Mouse (Mus musculus) thymus, postnatal 25 days (tissue): ENCODE results near the gene Ugt1a5.
"Not testable (repeated sequence)": the region's sequence is repeated elsewhere in the genome, so short reads cannot be mapped to it uniquely, and the experiment has no call there.

Experiments
- DNase-seq: peaks from one replicate; pipeline ENCODE4 v3.0.0; 2022

The Ugt1a5 gene

GRCm38 (mm10) chr1:88225301-88225700 is 59.5 kb downstream of the Ugt1a5 start:
- DNase-seq = not testable (repeated sequence)

- no peak for DNase-seq
Measured at GRCm38 (mm10) chr1:88225741-88226140, 59.9 kb downstream of the Ugt1a5 start.

GRCm38 (mm10) chr1:88226670-88227379 is 61.0 kb downstream of the Ugt1a5 start, which contains the start of gene Mroh2a:
TSS of gene Mroh2a (plus strand) at chr1:88226986.
- no peak for DNase-seq

GRCm38 (mm10) chr1:88227482-88227881 is 61.7 kb downstream of the Ugt1a5 start:
- no peak for DNase-seq

- no peak for DNase-seq
Measured at GRCm38 (mm10) chr1:88228121-88228520, 62.3 kb downstream of the Ugt1a5 start.

GRCm38 (mm10) chr1:88229566-88229965 is 63.8 kb downstream of the Ugt1a5 start:
- DNase-seq = no peak

GRCm38 (mm10) chr1:88229986-88230385 is 64.2 kb downstream of the Ugt1a5 start:
- DNase-seq = no peak

GRCm38 (mm10) chr1:88230421-88230820 is 64.6 kb downstream of the Ugt1a5 start:
- no peak for DNase-seq

- DNase-seq = no peak
Measured at GRCm38 (mm10) chr1:88230981-88231802, 65.4 kb downstream of the Ugt1a5 start.

- no peak for DNase-seq
Measured at GRCm38 (mm10) chr1:88231803-88232499, 66.1 kb downstream of the Ugt1a5 start.

- DNase-seq = no peak
Measured at GRCm38 (mm10) chr1:88232664-88233380, 67.0 kb downstream of the Ugt1a5 start.

- no peak for DNase-seq
Measured at GRCm38 (mm10) chr1:88233421-88234247, 67.8 kb downstream of the Ugt1a5 start.

- DNase-seq = no peak
Measured at GRCm38 (mm10) chr1:88234248-88234610, 68.4 kb downstream of the Ugt1a5 start.

- DNase-seq = no peak
Measured at GRCm38 (mm10) chr1:88234646-88235045, 68.8 kb downstream of the Ugt1a5 start.

- no peak for DNase-seq
Measured at GRCm38 (mm10) chr1:88235046-88235893, 69.5 kb downstream of the Ugt1a5 start.

- no peak for DNase-seq
Measured at GRCm38 (mm10) chr1:88235894-88236415, 70.1 kb downstream of the Ugt1a5 start.

- DNase-seq = no peak
Measured at GRCm38 (mm10) chr1:88237311-88237710, 71.5 kb downstream of the Ugt1a5 start.

GRCm38 (mm10) chr1:88238771-88239170 is 73.0 kb downstream of the Ugt1a5 start:
- DNase-seq = no peak

GRCm38 (mm10) chr1:88240072-88240471 is 74.3 kb downstream of the Ugt1a5 start:
- DNase-seq = no peak

GRCm38 (mm10) chr1:88240579-88240978 is 74.8 kb downstream of the Ugt1a5 start:
- no peak for DNase-seq

GRCm38 (mm10) chr1:88243861-88244260 is 78.0 kb downstream of the Ugt1a5 start:
- DNase-seq = no peak
